Mouse (Mus musculus) lung, embryonic 15.5 days (tissue): ENCODE measurements around the gene 2700049A03Rik. TPM values are rescaled to one million over a fixed set of nuclear protein-coding genes. Genes with fewer than 3 reads are reported as not detected.
A peak's percentile ranks its signal among the peaks of the same experiment; 100 is the strongest.

Source experiments
- ATAC-seq: fragments of 200-750 bp; cut with Nextera tagmentation; 2 replicates; pipeline ENCODE4 v1.8.0; 2017; ENCODE audit warnings: moderate number of reproducible peaks, borderline replicate concordance; ENCODE audit not compliant: low FRiP score, low TSS enrichment; ENCODE audit errors: extremely low read depth
- H3K27ac ChIP-seq: fragments of 300-500 bp; sonication (generic); 2 replicates; pipeline ENCODE4 v1.5.1; 2015; ENCODE audit warnings: moderate library complexity, mild to moderate bottlenecking, inconsistent platforms
- H3K27me3 ChIP-seq: fragments of 300-500 bp; sonication (generic); 2 replicates; pipeline ENCODE4 v1.6.1; 2015; ENCODE audit warnings: inconsistent platforms
- H3K36me3 ChIP-seq: fragments of 300-500 bp; sonication (generic); 2 replicates; pipeline ENCODE4 v1.6.1; 2015; ENCODE audit warnings: inconsistent platforms
- H3K4me1 ChIP-seq: fragments of 300-500 bp; sonication (generic); 2 replicates; pipeline ENCODE4 v1.6.1; 2015; ENCODE audit warnings: inconsistent platforms
- H3K4me2 ChIP-seq: fragments of 300-500 bp; sonication (generic); 2 replicates; pipeline ENCODE4 v1.6.1; 2015; ENCODE audit warnings: inconsistent platforms, mild to moderate bottlenecking, moderate library complexity
- H3K4me3 ChIP-seq: fragments of 300-500 bp; sonication (generic); 2 replicates; pipeline ENCODE4 v1.5.1; 2015; ENCODE audit warnings: mild to moderate bottlenecking, inconsistent platforms
- H3K9ac ChIP-seq: fragments of 300-500 bp; sonication (generic); 2 replicates; pipeline ENCODE4 v1.6.1; 2015; ENCODE audit warnings: inconsistent platforms
- H3K9me3 ChIP-seq: fragments of 300-500 bp; sonication (generic); 2 replicates; pipeline ENCODE4 v1.6.1; 2016; ENCODE audit warnings: inconsistent platforms
- whole genome bisulfite sequencing: fragments of 180-500 bp; shearing (Covaris S2); methylation state at CpG from one replicate; pipeline ENCODE4 v1.1.7; 2015; 5-methylcytosine and 5-hydroxymethylcytosine counted together
- polyA plus RNA-seq: library from polyadenylated mRNA; unstranded; fragments of >200 nt; fragmentation: Nextera tagmentation; extraction: Ambion mirVana; gene quantifications from 2 replicates; pipeline ENCODE4 v1.2.1, GENCODE M21; 2015

The 2700049A03Rik gene
- polyA plus RNA-seq, 1 experiment from 2014 or later: 14.5 TPM

GRCm38 (mm10) chr12:71192705-71193104 is 56.1 kb downstream of the 2700049A03Rik start:
- H3K27me3 ChIP-seq: no peaks in the 10 kb centered on the region
- peaks cover 47% of the 10 kb centered on the region for H3K36me3 ChIP-seq
- H3K27ac ChIP-seq: no peak overlapping the region
- no peak overlapping the region for H3K4me2 ChIP-seq
- no peak overlapping the region for H3K9ac ChIP-seq
- no peaks in the 10 kb centered on the region for H3K9me3 ChIP-seq
- H3K4me3 ChIP-seq: no peak overlapping the region
- H3K4me1 ChIP-seq: no peaks in the 10 kb centered on the region
- no peak for ATAC-seq
- whole genome bisulfite sequencing: 46% methylated on average over 8 of the region's 8 CpGs

GRCm38 (mm10) chr12:71197671-71198070 is 61.0 kb downstream of the 2700049A03Rik start:
- no peak overlapping the region for H3K27ac ChIP-seq
- H3K27me3 ChIP-seq: no peaks in the 10 kb centered on the region
- no peak overlapping the region for H3K9ac ChIP-seq
- no peak overlapping the region for H3K4me2 ChIP-seq
- no peaks in the 10 kb centered on the region for H3K9me3 ChIP-seq
- no peak for ATAC-seq
- WGBS: 56% methylated on average over 3 of the region's 3 CpGs
- no peak overlapping the region for H3K4me3 ChIP-seq
- peaks cover 16% of the 10 kb centered on the region for H3K36me3 ChIP-seq
- peaks cover 6% of the 10 kb centered on the region; the same call in 1 of the 2 replicates for H3K4me1 ChIP-seq

- Histone ChIP-seq H3K4me1 (peaks cover 6% of the 10 kb centered on the region; the same call in 1 of the 2 replicates), H3K36me3 (no peaks in the 10 kb centered on the region), H3K9me3 (no peaks in the 10 kb centered on the region), H3K27me3 (no peaks in the 10 kb centered on the region), H3K9ac (no peak overlapping the region), H3K4me3 (no peak overlapping the region), H3K27ac (peak overlapping the region; percentile 69), H3K4me2 (no peak overlapping the region)
- ATAC-seq: no peak
- 36% methylated on average over 5 of the region's 5 CpGs for WGBS
These were observed 65.1 kb downstream of the 2700049A03Rik start for GRCm38 (mm10) chr12:71201753-71202152.

GRCm38 (mm10) chr12:71204303-71204702 is 67.7 kb downstream of the 2700049A03Rik start:
- Histone ChIP-seq H3K9ac (no peak overlapping the region), H3K27me3 (no peaks in the 10 kb centered on the region), H3K4me3 (no peak overlapping the region), H3K36me3 (no peaks in the 10 kb centered on the region), H3K9me3 (no peaks in the 10 kb centered on the region), H3K27ac (no peak overlapping the region), H3K4me1 (peaks cover 6% of the 10 kb centered on the region; the same call in 1 of the 2 replicates), H3K4me2 (no peak overlapping the region)
- 80% methylated on average over 3 of the region's 3 CpGs for WGBS
- ATAC-seq: no peak

GRCm38 (mm10) chr12:71217191-71217590 is 80.5 kb downstream of the 2700049A03Rik start:
- 66% methylated on average over 9 of the region's 9 CpGs for WGBS
- Histone ChIP-seq H3K4me1 (peaks cover 7% of the 10 kb centered on the region), H3K36me3 (peaks cover 14% of the 10 kb centered on the region), H3K9ac (no peak overlapping the region), H3K9me3 (no peaks in the 10 kb centered on the region), H3K4me3 (no peak overlapping the region), H3K27ac (no peak overlapping the region), H3K4me2 (no peak overlapping the region), H3K27me3 (no peaks in the 10 kb centered on the region)
- no peak for ATAC-seq

GRCm38 (mm10) chr12:71217866-71218522 is 81.3 kb downstream of the 2700049A03Rik start:
- peak; percentile 83 for ATAC-seq
- Histone ChIP-seq H3K27ac (no peak overlapping the region), H3K4me3 (no peak overlapping the region), H3K9me3 (no peaks in the 10 kb centered on the region), H3K9ac (no peak overlapping the region), H3K4me1 (peaks cover 7% of the 10 kb centered on the region), H3K36me3 (peaks cover 16% of the 10 kb centered on the region), H3K4me2 (no peak overlapping the region), H3K27me3 (no peaks in the 10 kb centered on the region)
- WGBS: 59% methylated on average over 6 of the region's 6 CpGs

GRCm38 (mm10) chr12:71222761-71223160 is 86.1 kb downstream of the 2700049A03Rik start:
- no peak overlapping the region for H3K9ac ChIP-seq
- no peak overlapping the region for H3K4me3 ChIP-seq
- H3K4me2 ChIP-seq: no peak overlapping the region
- no peaks in the 10 kb centered on the region for H3K9me3 ChIP-seq
- no peaks in the 10 kb centered on the region for H3K27me3 ChIP-seq
- 96% methylated on average over 6 of the region's 6 CpGs for WGBS
- no peak overlapping the region for H3K27ac ChIP-seq
- H3K36me3 ChIP-seq: peaks cover 16% of the 10 kb centered on the region
- peaks cover 7% of the 10 kb centered on the region for H3K4me1 ChIP-seq
- no peak for ATAC-seq

- Histone ChIP-seq H3K36me3 (no peaks in the 10 kb centered on the region), H3K4me1 (peaks cover 13% of the 10 kb centered on the region), H3K9me3 (no peaks in the 10 kb centered on the region), H3K4me3 (no peak overlapping the region), H3K27me3 (no peaks in the 10 kb centered on the region), H3K9ac (no peak overlapping the region), H3K27ac (no peak overlapping the region; the same call in 1 of the 2 replicates), H3K4me2 (no peak overlapping the region)
- 38% methylated on average over 4 of the region's 4 CpGs for WGBS
- no peak; the same call in 1 of the 2 replicates for ATAC-seq
These were observed 91.1 kb downstream of the 2700049A03Rik start for GRCm38 (mm10) chr12:71227769-71228168.

GRCm38 (mm10) chr12:71228925-71229649 is 92.4 kb downstream of the 2700049A03Rik start:
- no peaks in the 10 kb centered on the region for H3K27me3 ChIP-seq
- peaks cover 13% of the 10 kb centered on the region for H3K4me1 ChIP-seq
- WGBS: 25% methylated on average over 10 of the region's 10 CpGs
- H3K9ac ChIP-seq: no peak overlapping the region
- no peak overlapping the region for H3K4me3 ChIP-seq
- 0 out of 2 replicates have a peak, but pooled peaks have one; percentile 46 for ATAC-seq
- H3K9me3 ChIP-seq: no peaks in the 10 kb centered on the region
- H3K27ac ChIP-seq: peak overlapping the region; percentile 11; the same call in 1 of the 2 replicates
- H3K4me2 ChIP-seq: no peak overlapping the region
- H3K36me3 ChIP-seq: no peaks in the 10 kb centered on the region

GRCm38 (mm10) chr12:71231561-71231960 is 94.9 kb downstream of the 2700049A03Rik start:
- H3K27me3 ChIP-seq: no peaks in the 10 kb centered on the region
- H3K9me3 ChIP-seq: no peaks in the 10 kb centered on the region
- H3K4me3 ChIP-seq: no peak overlapping the region
- no peak overlapping the region for H3K27ac ChIP-seq
- H3K4me1 ChIP-seq: peaks cover 13% of the 10 kb centered on the region
- WGBS: 83% methylated on average over 9 of the region's 9 CpGs
- H3K4me2 ChIP-seq: no peak overlapping the region
- no peak overlapping the region for H3K9ac ChIP-seq
- no peaks in the 10 kb centered on the region for H3K36me3 ChIP-seq
- no peak for ATAC-seq

GRCm38 (mm10) chr12:71233426-71233825 is 96.8 kb downstream of the 2700049A03Rik start:
- 82% methylated on average over 5 of the region's 5 CpGs for whole genome bisulfite sequencing
- Histone ChIP-seq H3K4me1 (peaks cover 6% of the 10 kb centered on the region), H3K36me3 (no peaks in the 10 kb centered on the region), H3K4me3 (no peak overlapping the region), H3K4me2 (no peak overlapping the region), H3K9me3 (no peaks in the 10 kb centered on the region), H3K9ac (no peak overlapping the region), H3K27ac (no peak overlapping the region), H3K27me3 (no peaks in the 10 kb centered on the region)
- ATAC-seq: no peak

- no peak overlapping the region for H3K4me2 ChIP-seq
- H3K27me3 ChIP-seq: no peaks in the 10 kb centered on the region
- H3K9me3 ChIP-seq: peaks cover 1% of the 10 kb centered on the region; the same call in 1 of the 2 replicates
- 89% methylated on average over 4 of the region's 4 CpGs for WGBS
- H3K4me3 ChIP-seq: no peak overlapping the region
- H3K36me3 ChIP-seq: peaks cover 7% of the 10 kb centered on the region
- ATAC-seq: no peak
- H3K4me1 ChIP-seq: no peaks in the 10 kb centered on the region
- H3K9ac ChIP-seq: no peak overlapping the region
- H3K27ac ChIP-seq: no peak overlapping the region
These were observed 100.4 kb downstream of the 2700049A03Rik start for GRCm38 (mm10) chr12:71237074-71237473.
